Mouse (Mus musculus): ENCODE measurements at regions not wholly inside any gene's neighbourhood (a gene's known extent, or its start where the extent isn't known, plus 50 kb on each side); places are given as distances from the start of the nearest gene placed in this dataset.

GRCm38 (mm10) chr5:119158171-119158570, 512.3 kb upstream of the Tbx3 start:
- no peak for TF ChIP-seq TAL1 (IDR thresholded peaks at IDR 0.05; ENCODE audit: low read length)
- TF ChIP-seq GATA1 (IDR thresholded peaks at IDR 0.05; ENCODE audit: low read length) = no peak
